Mouse (Mus musculus) left cerebral cortex, postnatal 10 days (tissue): ENCODE results near the gene Ush1g. TPM values are rescaled to one million over a fixed set of nuclear protein-coding genes. Genes with fewer than 3 reads are reported as not detected.
A peak's percentile ranks its signal among the peaks of the same experiment; 100 is the strongest.

ENCODE experiments used
- DNase-seq, 2 experiments: peaks; one replicate each; pipeline ENCODE4 v3.0.0; 2021 to 2022; ENCODE audit warnings: low spot score in 2 of 2, mixed read lengths in 1 of 2; ENCODE audit errors: extremely low spot score in 1 of 2
- intact Hi-C: fragments of 180-260 bp; cut with DNase I; formaldehyde crosslinking; loops from one replicate; pipeline ENCODE4 v1.15.1; 2025
- total RNA-seq, 2 experiments: library from RNA; stranded (reverse); gene quantifications; 2 replicates each; pipeline ENCODE4 v1.2.3; 2021

Gene Ush1g
- total RNA-seq: under 1 TPM; 0.24 to 0.26 TPM

- peak in 1 of 2 experiments; percentile 63 for DNase-seq
- intact Hi-C loops: loop anchor here (2.0 kb wide), 1 partner anchor 33 kb away; no protein-coding TSS in a partner anchor
Observed at GRCm38 (mm10) chr11:115321906-115322693, at the start of gene Ush1g. Gene Ush1g, minus strand, starts transcription at chr11:115322041.

DNA sequence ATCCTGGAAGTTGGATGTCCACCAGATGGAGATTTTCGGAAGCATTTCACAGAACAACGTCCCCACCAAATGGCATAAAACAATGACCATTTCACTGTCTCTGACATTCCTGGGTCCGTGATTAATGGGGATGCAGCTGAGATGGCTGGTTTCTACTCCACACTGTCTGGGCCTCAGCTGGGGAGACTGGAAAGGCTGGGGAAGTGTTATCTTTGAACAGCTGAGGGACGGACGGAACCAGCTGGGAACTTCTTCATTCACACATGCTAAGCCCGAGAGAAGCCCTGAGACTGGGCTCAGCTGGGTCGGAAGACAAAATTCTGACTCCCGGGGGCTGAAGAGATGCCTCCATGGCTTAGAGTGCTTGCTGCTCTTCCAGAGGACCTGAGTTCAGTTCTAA, 49.5 kb upstream of the Ush1g start:
- DNase-seq: no peak
- intact Hi-C loops: no loop called here

GRCm38 (mm10) chr11:115370368-115370767, 48.5 kb upstream of the Ush1g start:
- intact Hi-C loops: no loop called here

DNA sequence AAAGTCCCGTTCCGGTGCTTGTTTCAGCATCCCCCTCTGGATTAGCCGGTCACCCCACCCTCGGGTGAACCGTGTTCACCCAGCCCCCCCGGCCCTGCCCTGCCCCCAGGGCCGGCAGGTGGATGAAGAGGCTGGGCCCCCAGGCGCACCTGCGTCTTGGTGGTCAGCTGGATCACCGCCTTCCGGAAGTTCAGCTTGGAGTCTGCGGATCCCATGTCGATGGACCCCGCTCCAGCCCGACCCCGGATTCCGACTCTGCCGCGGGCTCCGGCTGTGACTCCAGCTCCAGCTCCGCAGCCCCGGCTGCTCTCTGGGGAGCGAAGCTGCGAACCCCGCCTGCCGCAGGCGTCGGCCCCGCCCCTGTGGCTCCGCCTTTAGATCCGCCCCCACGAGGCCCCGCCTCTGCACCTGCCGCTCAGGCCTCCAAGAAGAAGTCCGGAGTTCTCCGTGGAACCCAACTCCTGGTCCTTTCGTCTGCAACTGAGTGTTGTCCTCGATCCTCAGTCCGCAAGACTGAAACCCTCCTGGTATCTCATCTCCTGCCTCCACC, 45.6 kb upstream of the Ush1g start, which contains the start of gene Hid1:
Gene Hid1, minus strand, starts transcription at position 362 of the 550 bp plus-strand sequence.
- DNase-seq: peak; percentile 61 to 87
- intact Hi-C loops: no loop called here

More at GRCm38 (mm10) chr11:115370368-115370767, 48.5 kb upstream of the Ush1g start:
- DNase-seq: no peak

- intact Hi-C loops: no loop called here
- peak; percentile 60 to 61 for DNase-seq
Observed at GRCm38 (mm10) chr11:115366706-115367394, 45.0 kb upstream of the Ush1g start.

- intact Hi-C loops: no loop called here
- no peak for DNase-seq
Observed at GRCm38 (mm10) chr11:115366039-115366705, 44.3 kb upstream of the Ush1g start.

DNA sequence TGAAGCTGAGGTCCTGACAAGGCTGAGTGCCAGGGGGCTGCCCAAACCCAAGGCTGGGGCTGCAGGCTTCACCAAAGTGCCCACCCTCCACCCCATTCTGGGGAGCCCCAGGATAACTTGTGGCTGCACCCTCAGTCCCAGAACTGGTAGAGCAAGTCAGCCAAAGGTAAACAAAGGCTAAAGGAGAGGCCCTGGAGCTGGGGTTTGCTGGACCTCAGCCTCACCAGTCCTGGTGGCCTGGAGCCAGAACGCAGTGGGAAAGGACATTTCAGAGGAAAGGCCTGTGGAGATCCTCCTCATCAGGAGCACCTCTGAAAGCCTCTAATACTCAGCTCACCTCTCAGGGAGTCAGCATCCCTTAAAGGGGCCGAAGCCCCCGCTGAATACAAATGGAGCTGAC, 42.3 kb upstream of the Ush1g start:
- no peak for DNase-seq
- intact Hi-C loops: no loop called here

DNA sequence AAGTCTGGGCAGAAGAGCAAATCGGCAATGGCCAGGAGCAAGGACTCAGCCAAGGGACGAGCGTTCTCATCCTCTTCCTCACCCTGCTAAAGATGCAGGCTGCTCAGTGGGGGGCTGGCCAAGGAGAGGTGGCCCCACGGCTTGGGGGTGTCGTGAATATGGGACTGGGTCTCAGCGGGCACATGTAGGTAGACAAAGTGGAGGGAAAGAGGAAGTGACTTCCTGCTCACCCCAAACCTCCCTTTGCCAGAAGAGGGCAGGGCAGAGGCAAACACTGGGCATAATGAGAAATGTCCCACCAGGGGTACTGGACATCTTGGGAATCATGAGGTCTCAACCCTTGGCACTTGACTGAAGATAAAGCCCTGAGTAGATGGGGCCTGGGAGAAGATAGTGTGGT, 37.9 kb upstream of the Ush1g start:
- intact Hi-C loops: loop anchor here (2.0 to 10.0 kb wide), 3 partner anchors 53 to 155 kb away; partner anchors contain the start of gene Armc7
- DNase-seq: no peak

- intact Hi-C loops: loop anchor here (2.0 to 10.0 kb wide), 3 partner anchors 53 to 154 kb away; partner anchors contain the start of gene Armc7
- DNase-seq: no peak
Observed at GRCm38 (mm10) chr11:115359293-115359692, 37.5 kb upstream of the Ush1g start.

DNA sequence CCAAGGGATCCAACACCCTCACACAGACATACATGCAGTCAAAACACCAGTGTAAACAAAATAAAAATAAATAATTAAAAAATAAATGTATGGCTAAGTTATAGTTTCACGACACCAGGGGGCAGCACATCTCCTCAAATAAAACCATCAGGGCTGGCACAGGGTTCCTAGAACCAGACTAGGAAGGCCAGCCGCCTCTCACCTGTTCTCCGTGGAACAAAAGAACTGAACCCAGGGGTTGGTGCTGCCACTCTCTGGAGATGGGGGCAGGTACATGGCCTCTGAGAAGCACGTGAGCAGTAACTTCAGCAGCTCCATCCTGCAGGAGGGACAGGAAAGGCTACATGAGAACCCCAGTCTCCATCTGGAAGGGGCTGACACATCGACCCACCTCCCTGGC, 36.6 kb upstream of the Ush1g start:
- DNase-seq: peak; percentile 57 to 78
- intact Hi-C loops: loop anchor here (2.0 to 10.0 kb wide), 3 partner anchors 54 to 154 kb away; partner anchors contain the start of gene Armc7

- intact Hi-C loops: loop anchor here (2.0 to 10.0 kb wide), 2 partner anchors 31 to 149 kb away; partner anchors contain the start of gene Ush1g
- peak; percentile 53 to 75 for DNase-seq
Observed at GRCm38 (mm10) chr11:115354183-115354582, 32.3 kb upstream of the Ush1g start.

DNA sequence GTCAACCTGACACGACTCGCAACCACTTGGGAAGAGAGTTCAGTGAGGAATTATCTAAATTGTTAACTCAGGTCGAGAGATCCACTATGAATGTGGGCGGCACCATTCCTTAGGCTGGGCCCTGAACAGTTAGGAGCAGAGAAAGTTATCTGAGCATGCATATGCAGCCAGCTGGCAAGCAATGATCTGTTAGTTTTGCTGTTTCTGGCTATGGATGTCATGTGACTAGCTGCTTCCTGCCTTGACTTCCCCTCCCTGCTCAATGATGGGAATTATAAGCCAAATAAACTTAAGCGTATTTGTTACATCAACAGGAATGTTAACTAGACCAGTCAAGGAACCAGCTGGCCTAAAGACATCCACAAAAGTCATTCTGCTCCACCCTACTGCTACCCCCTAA, 31.5 kb upstream of the Ush1g start:
- DNase-seq: no peak
- intact Hi-C loops: loop anchor here (10.0 kb wide), 1 partner anchor 149 kb away; no protein-coding TSS in a partner anchor

DNA sequence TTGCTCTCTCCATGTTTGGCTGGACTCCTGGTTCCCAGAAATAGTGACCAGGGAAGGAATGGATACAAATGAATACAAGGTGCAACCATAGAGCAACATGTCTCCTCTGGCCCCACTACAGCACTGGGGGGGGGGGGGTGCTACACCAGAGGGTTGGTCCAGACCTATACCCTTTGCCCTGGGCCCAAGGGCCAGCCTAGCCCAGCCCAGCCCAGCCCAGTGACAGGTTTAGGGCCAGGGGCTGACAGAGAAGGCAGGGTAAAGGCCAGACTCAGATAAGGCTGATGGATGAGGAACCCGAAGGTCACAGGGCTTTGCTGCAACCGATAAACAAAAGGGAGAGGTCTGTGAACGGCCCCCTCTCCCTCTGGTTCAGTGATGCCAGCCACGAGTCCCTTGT, 28.1 kb upstream of the Ush1g start:
- DNase-seq: no peak
- intact Hi-C loops: loop anchor here (10.0 kb wide), 1 partner anchor 145 kb away; no protein-coding TSS in a partner anchor

DNA sequence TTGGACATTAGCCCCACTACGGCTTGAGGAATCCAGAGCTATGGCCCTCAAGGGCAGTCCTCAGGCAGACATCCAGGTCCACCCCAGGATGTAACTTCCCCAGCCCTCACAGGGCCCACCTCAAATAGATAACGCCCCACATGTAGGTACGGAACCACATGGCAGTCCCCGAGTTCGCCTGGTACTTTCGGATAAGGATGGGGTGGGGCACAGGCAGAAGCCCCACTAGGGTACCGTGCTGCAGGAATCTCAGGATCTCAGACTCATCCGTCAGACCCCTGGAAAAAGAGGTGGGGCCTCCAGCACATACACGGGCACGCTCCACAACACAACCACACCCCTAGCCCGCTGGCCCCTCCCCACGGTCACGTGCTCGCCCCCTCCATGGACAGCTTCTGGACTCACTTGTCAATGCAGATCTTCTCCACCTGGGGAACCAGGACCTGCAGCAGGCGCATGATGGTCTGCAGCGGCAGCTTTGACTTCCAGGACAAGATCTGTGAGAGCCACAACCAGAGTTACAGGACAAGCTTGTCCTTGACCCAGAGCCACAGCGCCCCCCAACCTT, 26.9 kb upstream of the Ush1g start:
- intact Hi-C loops: no loop called here
- DNase-seq: no peak

- no peak for DNase-seq
- intact Hi-C loops: no loop called here
Observed at GRCm38 (mm10) chr11:115345515-115345914, 23.7 kb upstream of the Ush1g start.

- DNase-seq: no peak
- intact Hi-C loops: no loop called here
Observed at GRCm38 (mm10) chr11:115344967-115345366, 23.1 kb upstream of the Ush1g start.

DNA sequence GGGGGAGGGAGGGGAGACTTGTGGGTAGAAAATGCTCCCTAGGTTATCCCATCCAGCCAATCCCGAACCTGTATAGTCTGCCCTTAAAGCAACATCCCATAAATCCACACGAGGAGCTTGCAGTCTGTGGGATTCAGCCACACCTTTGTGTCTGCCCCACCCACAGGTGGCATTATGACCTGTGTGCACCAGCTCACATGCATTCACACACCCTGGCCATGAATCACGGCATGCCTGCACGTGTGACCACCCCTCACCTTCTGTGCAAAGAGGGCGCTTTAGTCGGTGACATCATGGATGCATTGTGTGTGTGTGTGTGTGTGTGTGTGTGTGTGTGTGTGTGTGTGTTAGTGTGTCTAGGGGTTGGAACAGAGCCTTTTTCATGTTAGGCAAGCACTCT, 20.0 kb upstream of the Ush1g start:
- intact Hi-C loops: no loop called here
- DNase-seq: no peak

- no peak for DNase-seq
- intact Hi-C loops: no loop called here
Observed at GRCm38 (mm10) chr11:115341246-115341645, 19.4 kb upstream of the Ush1g start.
